Mouse (Mus musculus): ENCODE measurements around the gene Atad3a. TPM values are rescaled to one million over a fixed set of nuclear protein-coding genes. Genes with fewer than 3 reads are reported as not detected.

Atad3a gene
- polyA plus RNA-seq, 1 experiment = 20.5 TPM

- no peaks in the 10 kb centered on the region for H3K27me3 ChIP-seq (replicated peaks)
- no peak overlapping the region for H3K4me3 ChIP-seq (replicated peaks)
- peaks cover 28% of the 10 kb centered on the region for H3K4me1 ChIP-seq
- H3K36me3 ChIP-seq (replicated peaks; ENCODE audit: low read length) = peaks cover 93% of the 10 kb centered on the region
- H3K9me3 ChIP-seq = no peaks in the 10 kb centered on the region
- TF ChIP-seq GATA1 (IDR thresholded peaks at IDR 0.05; ENCODE audit: borderline replicate concordance, low read length) (no peak), FLI1 (IDR thresholded peaks at IDR 0.05; ENCODE audit: low read length) (no peak)
These were observed 20.9 kb downstream of the Atad3a start for GRCm38 (mm10) chr4:155739741-155740636.

DNA sequence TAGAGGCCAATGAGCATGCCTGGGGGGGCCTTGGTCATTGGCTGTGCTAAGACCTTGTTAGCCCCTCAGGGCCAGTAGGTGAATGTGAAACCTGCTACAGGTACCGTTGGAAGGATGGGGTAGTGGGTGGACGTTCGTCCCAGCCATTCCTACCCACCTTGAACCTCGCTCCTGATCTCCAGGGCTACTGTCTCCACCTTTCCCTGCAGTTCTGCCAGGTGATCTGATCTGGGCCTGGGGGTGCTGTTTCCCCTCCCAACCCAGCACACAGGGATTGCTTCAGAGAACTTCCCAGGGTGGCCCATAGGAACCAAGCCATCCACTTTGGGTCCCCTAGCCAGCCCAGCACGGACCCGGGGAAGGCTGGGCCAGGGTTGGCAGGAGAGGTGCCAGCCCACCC, 21.7 kb downstream of the Atad3a start:
- TF ChIP-seq GATA1 (IDR thresholded peaks at IDR 0.05; ENCODE audit: borderline replicate concordance, low read length) = no peak
- no peak for TF ChIP-seq FLI1 (IDR thresholded peaks at IDR 0.05; ENCODE audit: low read length)
- Histone ChIP-seq H3K4me3 (replicated peaks) (no peak overlapping the region), H3K27me3 (replicated peaks) (no peaks in the 10 kb centered on the region), H3K9me3 (no peaks in the 10 kb centered on the region), H3K36me3 (replicated peaks; ENCODE audit: low read length) (peaks cover 85% of the 10 kb centered on the region), H3K4me1 (peaks cover 32% of the 10 kb centered on the region)

DNA sequence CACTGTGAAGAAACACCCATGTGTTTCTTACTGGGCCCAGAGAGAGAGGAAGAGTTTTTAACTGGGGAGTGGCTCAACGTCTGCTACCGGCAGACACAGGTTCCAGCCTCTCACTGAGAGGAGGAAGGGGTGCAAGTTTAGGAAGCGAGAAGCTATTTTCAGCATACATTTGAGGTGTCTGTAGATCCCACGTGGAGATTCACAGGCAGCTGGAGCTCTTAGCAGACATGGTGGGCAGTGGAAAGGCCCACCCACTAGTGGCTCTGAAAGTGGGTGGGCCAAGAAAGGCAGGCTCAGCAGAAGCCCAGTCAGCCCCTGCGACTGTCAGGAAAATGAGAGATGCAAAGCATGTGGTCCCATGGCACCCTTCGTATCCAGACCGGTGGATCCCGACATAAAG, 22.6 kb downstream of the Atad3a start:
- no peak overlapping the region for H3K4me3 ChIP-seq (replicated peaks)
- peaks cover 41% of the 10 kb centered on the region for H3K4me1 ChIP-seq
- no peaks in the 10 kb centered on the region for H3K9me3 ChIP-seq
- TF ChIP-seq FLI1 (IDR thresholded peaks at IDR 0.05; ENCODE audit: low read length) (no peak), GATA1 (IDR thresholded peaks at IDR 0.05; ENCODE audit: borderline replicate concordance, low read length) (no peak)
- peaks cover 83% of the 10 kb centered on the region for H3K36me3 ChIP-seq (replicated peaks; ENCODE audit: low read length)
- H3K27me3 ChIP-seq (replicated peaks) = no peaks in the 10 kb centered on the region

DNA sequence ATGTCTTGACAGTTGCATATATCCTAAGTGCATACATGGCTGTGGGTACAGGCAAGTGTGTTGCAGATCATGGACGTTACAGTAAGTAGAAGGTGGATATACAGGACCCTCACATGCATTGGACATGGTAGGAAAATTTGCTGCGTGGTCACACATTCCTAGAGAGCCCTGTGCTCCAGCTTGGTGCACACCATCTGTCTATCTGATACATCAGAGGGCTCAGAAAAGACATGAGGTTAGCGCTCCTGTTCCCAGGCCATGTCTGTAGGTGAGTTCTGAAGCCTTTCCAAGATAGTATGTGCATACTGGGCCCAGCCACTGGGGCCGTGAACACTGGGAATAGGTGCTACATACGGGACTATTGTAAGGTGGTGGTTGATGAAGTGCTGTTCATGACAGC, 24.5 kb downstream of the Atad3a start:
- H3K4me1 ChIP-seq = peaks cover 58% of the 10 kb centered on the region
- peaks cover 83% of the 10 kb centered on the region for H3K36me3 ChIP-seq (replicated peaks; ENCODE audit: low read length)
- H3K4me3 ChIP-seq (replicated peaks) = peak overlapping the region; percentile 11
- no peaks in the 10 kb centered on the region for H3K27me3 ChIP-seq (replicated peaks)
- TF ChIP-seq FLI1 (IDR thresholded peaks at IDR 0.05; ENCODE audit: low read length) (no peak), GATA1 (IDR thresholded peaks at IDR 0.05; ENCODE audit: borderline replicate concordance, low read length) (no peak)
- no peaks in the 10 kb centered on the region for H3K9me3 ChIP-seq

- H3K27me3 ChIP-seq (replicated peaks) = no peaks in the 10 kb centered on the region
- H3K4me3 ChIP-seq (replicated peaks) = peak overlapping the region; percentile 97
- peaks cover 83% of the 10 kb centered on the region for H3K36me3 ChIP-seq (replicated peaks; ENCODE audit: low read length)
- no peaks in the 10 kb centered on the region for H3K9me3 ChIP-seq
- TF ChIP-seq GATA1 (IDR thresholded peaks at IDR 0.05; ENCODE audit: borderline replicate concordance, low read length) (no peak), FLI1 (IDR thresholded peaks at IDR 0.05; ENCODE audit: low read length) (no peak)
- H3K4me1 ChIP-seq = peaks cover 64% of the 10 kb centered on the region
These were observed 25.1 kb downstream of the Atad3a start for GRCm38 (mm10) chr4:155735788-155736187.

DNA sequence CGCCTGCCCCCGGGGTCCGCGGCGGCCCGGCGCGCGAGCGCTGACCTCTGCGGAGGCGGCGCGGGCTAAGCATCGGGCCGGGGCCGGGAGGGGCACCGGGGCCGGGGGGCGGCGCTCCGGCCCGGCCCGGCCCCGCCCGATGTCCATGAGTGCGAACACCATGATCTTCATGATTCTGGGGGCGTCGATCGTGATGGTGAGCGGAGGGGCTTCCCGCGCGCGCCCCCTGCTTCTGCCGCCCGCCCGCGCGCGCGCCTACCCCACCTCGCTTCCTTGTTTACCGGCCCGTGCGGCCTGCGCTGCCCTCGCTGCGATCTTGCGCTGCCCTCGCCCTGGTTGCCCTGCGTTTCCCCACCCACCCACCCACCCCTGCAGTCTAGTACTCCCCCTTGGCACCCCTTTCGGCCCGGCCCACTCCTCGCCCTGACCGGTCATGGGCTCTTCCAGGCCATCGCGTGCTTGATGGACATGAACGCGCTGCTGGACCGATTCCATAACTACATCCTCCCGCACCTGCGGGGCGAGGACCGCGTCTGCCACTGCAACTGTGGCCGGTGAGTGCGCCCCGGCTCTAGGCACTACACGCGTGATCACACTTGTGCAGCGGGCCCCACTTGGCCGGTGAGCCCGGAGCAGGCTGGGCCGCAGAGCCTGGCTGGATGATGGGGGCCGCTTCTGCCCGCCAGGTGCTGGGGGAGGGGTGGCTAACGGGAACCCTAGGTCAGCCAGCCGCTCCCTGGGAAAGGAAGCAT, 25.8 kb downstream of the Atad3a start:
- Histone ChIP-seq H3K4me3 (replicated peaks) (peak overlapping the region; percentile 97), H3K4me1 (peaks cover 66% of the 10 kb centered on the region), H3K36me3 (replicated peaks; ENCODE audit: low read length) (peaks cover 83% of the 10 kb centered on the region), H3K9me3 (no peaks in the 10 kb centered on the region), H3K27me3 (replicated peaks) (no peaks in the 10 kb centered on the region)
- TF ChIP-seq FLI1 (IDR thresholded peaks at IDR 0.05; ENCODE audit: low read length) = no peak
- no peak for TF ChIP-seq GATA1 (IDR thresholded peaks at IDR 0.05; ENCODE audit: borderline replicate concordance, low read length)

- H3K27me3 ChIP-seq (replicated peaks) = no peaks in the 10 kb centered on the region
- no peak for TF ChIP-seq GATA1 (IDR thresholded peaks at IDR 0.05; ENCODE audit: borderline replicate concordance, low read length)
- no peak for TF ChIP-seq FLI1 (IDR thresholded peaks at IDR 0.05; ENCODE audit: low read length)
These were observed 26.4 kb downstream of the Atad3a start, which contains the start of gene Tmem240 for GRCm38 (mm10) chr4:155734350-155734941. Gene Tmem240 (plus strand): TSS chr4:155734800.

GRCm38 (mm10) chr4:155733267-155733666, 27.6 kb downstream of the Atad3a start:
- no peak for TF ChIP-seq FLI1 (IDR thresholded peaks at IDR 0.05; ENCODE audit: low read length)
- TF ChIP-seq GATA1 (IDR thresholded peaks at IDR 0.05; ENCODE audit: borderline replicate concordance, low read length) = no peak
- Histone ChIP-seq H3K36me3 (replicated peaks; ENCODE audit: low read length) (peaks cover 84% of the 10 kb centered on the region), H3K9me3 (no peaks in the 10 kb centered on the region), H3K27me3 (replicated peaks) (no peaks in the 10 kb centered on the region), H3K4me1 (peaks cover 63% of the 10 kb centered on the region), H3K4me3 (replicated peaks) (peak overlapping the region; percentile 38)

More at GRCm38 (mm10) chr4:155734350-155734941, 26.4 kb downstream of the Atad3a start, which contains the start of gene Tmem240:
- no peaks in the 10 kb centered on the region for H3K9me3 ChIP-seq
- H3K36me3 ChIP-seq (replicated peaks; ENCODE audit: low read length) = peaks cover 83% of the 10 kb centered on the region
- peak within 1 kb of the TSS; percentile 97 for H3K4me3 ChIP-seq (replicated peaks)
- peaks cover 66% of the 10 kb centered on the region for H3K4me1 ChIP-seq

- TF ChIP-seq FLI1 (IDR thresholded peaks at IDR 0.05; ENCODE audit: low read length) (no peak), GATA1 (IDR thresholded peaks at IDR 0.05; ENCODE audit: borderline replicate concordance, low read length) (no peak)
- Histone ChIP-seq H3K9me3 (no peaks in the 10 kb centered on the region), H3K4me3 (replicated peaks) (no peak overlapping the region), H3K36me3 (replicated peaks; ENCODE audit: low read length) (peaks cover 93% of the 10 kb centered on the region), H3K27me3 (replicated peaks) (no peaks in the 10 kb centered on the region), H3K4me1 (peaks cover 56% of the 10 kb centered on the region)
These were observed 32.9 kb downstream of the Atad3a start for GRCm38 (mm10) chr4:155727993-155728392.

All from megakaryocyte, embryonic 14.5 days (primary cell).